Mouse (Mus musculus) olfactory bulb, adult 2 months (tissue): ENCODE data around the gene Rgs3.

Experiments used
- CTCF ChIP-seq: fragments of 200-500 bp; IDR thresholded peaks from 2 replicates; pipeline ENCODE4 v1.5.1; 2012; ENCODE audit warnings: low read depth, mild to moderate bottlenecking, low read length, moderate library complexity; ENCODE audit not compliant: insufficient read depth
- POLR2A ChIP-seq: fragments of 200-500 bp; IDR thresholded peaks from 2 replicates; pipeline ENCODE4 v1.6.1; 2012; ENCODE audit warnings: mild to moderate bottlenecking, low read depth, low read length, moderate library complexity; ENCODE audit not compliant: insufficient read depth

DNA sequence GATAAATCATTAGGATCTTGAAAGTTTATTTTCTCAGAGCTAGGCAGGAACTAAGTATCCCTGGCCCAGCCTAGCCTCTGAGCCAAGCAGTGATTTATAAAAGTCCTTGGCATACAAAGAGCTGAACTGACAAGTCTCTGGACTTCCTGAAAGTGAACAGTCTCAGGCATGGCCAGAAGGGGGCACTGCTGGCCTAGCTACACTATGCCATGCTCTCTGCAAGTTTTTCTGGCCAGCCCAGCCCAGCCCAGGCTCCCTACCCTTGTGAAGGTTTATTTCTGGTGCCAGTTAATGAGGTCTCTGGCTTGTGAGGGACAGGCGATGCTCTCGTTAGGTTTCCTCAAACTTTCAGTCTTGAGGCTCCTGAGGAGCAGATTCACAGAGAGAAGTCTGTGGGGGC lies 137.8 kb downstream of the Rgs3 start:
- TF ChIP-seq CTCF: peak; percentile 56; the same call in 1 of the 2 replicates
- no peak for TF ChIP-seq POLR2A
